Mouse (Mus musculus) adrenal gland, postnatal 25 days (tissue): Measurements from ENCODE around the gene Podxl2. TPM values are rescaled to one million over a fixed set of nuclear protein-coding genes. Genes with fewer than 3 reads are reported as not detected.
A peak's percentile ranks its signal among the peaks of the same experiment; 100 is the strongest.

ENCODE experiments used
- DNase-seq: peaks from one replicate; pipeline ENCODE4 v3.0.0; 2021; ENCODE audit warnings: mixed read lengths
- total RNA-seq: library from RNA; stranded (reverse); gene quantifications from 2 replicates; pipeline ENCODE4 v1.2.3, GENCODE M21; 2021

The Podxl2 gene
- total RNA-seq, 1 experiment from 2014 or later, result 33.5 TPM

- no peak for DNase-seq
These were observed 29.8 kb downstream of the Podxl2 start for GRCm38 (mm10) chr6:88844901-88845565.

DNA sequence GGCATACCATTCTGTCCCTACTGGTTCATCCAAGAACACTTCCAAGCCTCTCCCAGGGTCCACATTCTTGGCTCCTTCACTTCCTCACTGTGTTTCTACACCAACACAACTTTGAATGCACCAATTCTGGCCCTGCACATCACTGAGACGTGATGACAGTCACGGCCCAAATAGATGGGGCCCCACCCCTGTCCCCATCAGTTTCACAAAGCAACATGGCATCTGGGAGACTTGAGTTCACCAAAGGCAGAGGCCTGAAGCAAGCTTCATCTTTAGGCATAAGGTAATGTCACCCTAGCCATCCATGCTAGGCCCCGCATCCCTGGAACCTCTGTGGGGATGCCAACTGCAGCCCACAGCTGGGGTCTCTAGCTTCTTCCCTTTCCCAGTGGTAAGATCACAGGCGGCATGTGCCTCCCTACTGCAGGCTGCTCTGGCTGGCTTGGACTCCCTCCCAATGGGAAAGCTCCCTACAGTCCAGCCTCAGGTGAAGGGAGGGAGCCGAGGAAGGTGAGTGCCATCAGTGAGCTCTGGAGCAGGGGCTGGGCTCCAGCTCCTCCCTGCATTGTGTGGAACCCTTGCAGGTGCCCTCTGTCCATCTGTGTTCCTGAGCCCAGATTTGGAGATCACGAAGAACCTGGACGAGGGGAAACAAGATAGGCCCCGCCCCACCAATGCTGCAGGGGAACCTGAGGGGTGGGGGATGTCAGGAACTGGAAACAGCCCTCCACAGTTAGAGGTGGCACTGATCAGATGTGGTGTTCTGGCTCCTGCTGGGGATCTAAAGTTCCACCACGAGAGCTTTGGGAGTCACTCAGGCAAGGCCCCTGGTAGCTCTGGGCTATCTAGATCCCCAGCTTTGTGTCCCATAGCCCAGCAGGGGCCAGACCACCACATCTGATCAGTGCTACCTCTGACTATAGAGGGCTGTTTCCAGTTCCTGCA, 30.8 kb downstream of the Podxl2 start:
- DNase-seq, result no peak

GRCm38 (mm10) chr6:88843241-88843640, 31.6 kb downstream of the Podxl2 start:
- DNase-seq, result no peak

- peak; percentile 36 for DNase-seq
These were observed 32.1 kb downstream of the Podxl2 start for GRCm38 (mm10) chr6:88842731-88843151.

- DNase-seq, result peak; percentile 98
These were observed 32.8 kb downstream of the Podxl2 start, which contains the start of gene Abtb1 for GRCm38 (mm10) chr6:88841781-88842689. TSS of gene Abtb1 (minus strand) at chr6:88841984.

DNA sequence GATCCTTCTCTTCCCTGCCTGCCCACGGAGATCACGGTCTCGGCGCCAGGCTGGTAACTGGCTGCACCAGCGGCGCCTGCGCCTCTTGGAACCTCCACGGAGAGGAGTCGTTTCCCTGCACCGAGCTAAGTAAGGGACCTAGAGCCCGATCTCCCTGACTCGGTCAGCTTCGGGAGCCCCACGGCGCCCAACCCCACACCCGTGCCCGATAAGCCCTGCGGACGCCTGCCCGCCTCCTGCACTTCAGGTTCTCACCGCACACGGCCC, 33.4 kb downstream of the Podxl2 start:
- no peak for DNase-seq

DNA sequence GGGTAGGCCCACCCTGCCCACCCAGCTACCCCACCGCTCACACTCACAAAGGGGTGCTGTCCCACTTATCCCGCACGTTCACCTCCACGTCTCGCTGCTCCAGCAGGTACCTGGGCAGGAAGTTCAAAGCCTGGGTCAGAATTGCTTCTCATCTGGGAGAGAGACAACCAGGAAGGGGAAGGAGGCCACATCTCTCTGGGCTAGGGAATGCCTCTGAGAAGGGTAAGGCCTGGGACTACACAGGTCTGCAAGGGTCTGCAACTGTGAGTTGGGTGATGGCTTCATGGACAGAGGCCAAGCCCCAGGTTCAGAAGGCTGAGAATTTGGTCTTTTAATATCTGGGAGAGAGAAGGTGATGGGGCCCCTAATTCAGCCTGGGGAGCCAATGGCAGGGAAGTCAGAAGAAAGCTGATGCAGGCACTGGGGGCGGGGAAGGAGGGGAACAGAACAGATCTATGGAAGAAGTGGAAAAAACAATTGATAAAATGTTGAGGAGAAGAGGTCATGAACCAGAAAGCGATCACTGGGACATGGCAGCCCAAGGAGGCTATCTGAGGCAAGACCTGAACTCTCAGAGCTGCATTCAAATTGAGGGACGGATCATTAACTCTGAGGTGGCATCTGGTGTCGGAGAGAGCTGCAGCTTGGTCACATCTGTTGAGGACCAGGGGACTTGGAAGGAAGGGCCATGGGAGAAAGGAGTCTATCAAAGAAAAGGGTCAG, 33.9 kb downstream of the Podxl2 start:
- DNase-seq, result no peak

DNA sequence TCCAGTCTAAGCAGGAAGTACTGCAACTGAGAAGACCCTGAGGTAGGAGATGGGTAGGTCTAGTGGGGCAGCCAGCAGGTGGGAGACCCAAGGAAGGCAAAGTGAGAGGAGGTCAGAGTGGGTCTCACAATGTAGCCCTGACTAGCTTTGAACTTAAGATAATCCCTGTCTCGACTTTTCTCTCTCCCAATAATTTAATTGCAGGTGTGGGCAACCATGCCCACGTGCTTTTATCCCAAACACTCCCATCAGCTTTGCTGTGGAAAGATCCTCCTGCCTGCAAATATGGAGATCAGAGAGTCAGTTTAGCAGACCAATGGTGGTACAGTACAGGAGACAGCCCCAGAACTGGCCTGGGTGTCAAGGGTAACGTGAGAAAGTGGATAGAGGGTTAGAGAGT, 34.6 kb downstream of the Podxl2 start:
- no peak for DNase-seq

DNA sequence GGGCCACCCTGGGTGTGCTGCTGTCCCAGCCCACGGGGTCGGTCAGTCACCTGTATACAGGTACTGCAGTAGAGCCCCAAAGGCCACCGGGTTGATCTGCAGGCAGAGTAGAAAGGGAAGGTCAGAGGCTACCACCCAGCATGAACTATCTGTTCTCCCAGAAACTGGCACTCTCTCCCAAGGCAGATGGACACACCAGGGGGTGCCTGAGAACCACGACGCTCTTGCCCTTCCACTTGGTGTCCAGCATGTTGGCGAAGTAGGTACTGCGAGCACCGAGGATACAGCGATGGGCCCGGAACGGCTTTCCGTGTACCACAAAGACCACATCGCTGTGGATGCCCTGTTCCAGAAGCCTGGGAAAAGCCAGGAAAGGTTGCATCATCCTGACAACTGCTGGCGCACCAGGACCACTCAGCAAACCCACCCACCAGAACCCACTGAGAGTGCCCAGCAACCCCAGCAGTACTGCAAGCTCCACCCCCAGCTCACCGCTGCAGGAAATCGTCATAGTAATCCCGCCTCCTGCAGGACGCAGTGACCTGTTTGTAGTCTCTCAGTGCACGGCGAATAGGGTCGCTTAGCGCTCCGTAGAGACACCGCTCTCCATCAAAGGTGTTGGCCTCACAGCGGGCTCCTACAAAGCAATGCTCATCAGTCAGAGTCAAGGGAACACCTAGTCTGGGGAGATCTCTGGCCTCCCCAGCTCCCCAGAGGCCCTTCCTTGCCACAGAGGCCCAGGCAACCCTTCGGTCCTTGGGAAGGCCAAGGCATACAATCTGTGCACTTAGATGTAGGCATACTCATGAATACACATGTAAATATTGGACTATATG, 35.5 kb downstream of the Podxl2 start:
- no peak for DNase-seq

- no peak for DNase-seq
These were observed 36.2 kb downstream of the Podxl2 start for GRCm38 (mm10) chr6:88838613-88839012.

DNA sequence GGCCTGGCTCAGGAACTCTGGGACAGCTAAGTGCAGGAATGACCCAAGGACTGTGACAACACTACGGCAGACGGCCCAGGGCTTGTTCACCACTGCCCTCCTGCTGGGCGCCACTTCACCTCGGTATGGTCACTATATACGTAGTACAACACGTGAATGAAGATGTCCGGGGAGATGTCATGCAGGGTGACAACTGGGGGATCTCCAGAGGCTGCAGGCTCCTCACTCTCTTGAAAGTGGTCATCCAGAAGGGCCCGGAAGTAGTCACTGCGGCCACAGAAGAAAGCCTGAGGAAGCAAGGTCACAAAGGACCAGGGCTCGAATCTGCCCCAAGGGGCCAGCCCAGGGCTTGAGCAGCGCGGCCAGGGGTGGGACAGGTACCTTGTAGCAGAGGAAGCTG, 36.8 kb downstream of the Podxl2 start:
- no peak for DNase-seq

DNA sequence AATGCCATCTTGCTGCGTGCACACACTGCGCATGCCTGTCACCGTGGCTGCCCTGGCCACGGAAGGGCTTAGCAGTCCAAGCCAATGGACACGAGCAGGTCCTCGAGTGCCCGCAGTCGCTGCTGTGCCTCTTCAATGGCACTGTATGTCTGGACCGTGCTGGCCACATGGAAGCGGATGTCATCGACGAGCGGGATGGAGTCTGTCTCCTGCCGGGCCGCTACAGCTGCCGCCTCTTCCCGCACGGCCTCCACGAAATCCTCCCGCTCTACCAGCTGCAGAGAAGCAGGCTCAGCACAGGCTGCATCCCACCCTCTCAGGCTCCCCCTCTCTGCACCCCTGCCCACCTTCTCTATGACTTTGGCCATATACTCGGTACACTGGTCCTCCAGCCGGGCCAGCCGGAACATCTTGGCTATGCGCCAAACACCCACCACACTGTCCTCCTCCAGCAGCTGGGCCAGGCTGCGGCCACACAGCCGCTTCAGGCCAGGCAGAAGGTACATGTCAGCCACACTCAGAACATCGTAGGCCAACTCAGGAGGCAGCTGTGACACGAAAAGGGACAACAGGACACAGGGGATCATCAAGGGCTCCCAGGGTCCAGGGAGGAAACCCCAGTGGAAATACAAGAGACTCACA, 38.5 kb downstream of the Podxl2 start:
- no peak for DNase-seq

GRCm38 (mm10) chr6:88835047-88835446, 39.8 kb downstream of the Podxl2 start:
- no peak for DNase-seq

DNA sequence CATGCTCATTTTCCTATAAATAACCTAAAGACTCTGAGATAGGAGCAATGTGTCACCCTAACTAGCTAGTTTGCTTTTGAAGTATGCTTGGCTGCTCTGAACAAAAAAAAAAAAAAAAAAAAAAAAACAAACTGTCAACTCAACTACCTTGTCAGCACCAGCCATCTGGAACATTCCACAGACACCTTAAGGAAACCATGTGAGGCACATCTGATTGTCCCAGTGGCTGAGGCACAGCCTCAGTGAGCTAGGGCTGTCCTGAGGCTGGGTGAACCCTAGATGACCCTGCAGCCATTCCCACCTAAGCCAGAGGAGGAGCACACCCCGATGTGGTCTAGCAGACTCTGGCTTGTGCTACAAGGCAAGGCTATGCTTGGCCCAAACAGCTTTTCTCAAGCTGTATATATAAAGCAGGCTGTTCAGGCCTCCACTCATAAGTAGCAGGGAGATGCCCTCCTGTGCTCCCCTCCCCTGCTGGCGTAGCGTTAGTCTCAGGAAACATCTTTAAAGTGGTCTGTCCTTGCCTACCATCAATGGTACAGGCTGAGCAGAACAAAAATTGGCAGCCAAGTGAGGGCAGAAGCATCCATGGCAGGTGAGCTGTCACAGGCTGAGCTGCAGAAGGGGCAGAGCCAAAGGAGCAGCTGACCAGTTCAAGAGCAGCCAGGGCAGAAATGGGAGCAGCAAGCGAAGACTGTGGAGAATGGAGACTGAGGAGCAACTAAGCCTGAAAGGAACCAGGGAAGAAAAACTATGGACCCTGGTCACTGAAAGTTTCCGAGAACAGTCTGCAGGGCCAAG, 41.3 kb downstream of the Podxl2 start:
- no peak for DNase-seq

GRCm38 (mm10) chr6:88832663-88833062, 42.2 kb downstream of the Podxl2 start:
- no peak for DNase-seq

GRCm38 (mm10) chr6:88831456-88831855, 43.4 kb downstream of the Podxl2 start:
- DNase-seq, result peak; percentile 74

GRCm38 (mm10) chr6:88830112-88830702, 44.6 kb downstream of the Podxl2 start:
- DNase-seq, result no peak

- DNase-seq, result no peak
These were observed 45.3 kb downstream of the Podxl2 start for GRCm38 (mm10) chr6:88829579-88829978.
